Mouse (Mus musculus) neural tube, embryonic 13.5 days (tissue): ENCODE measurements around the gene Fam169b. TPM values are rescaled to one million over a fixed set of nuclear protein-coding genes. Genes with fewer than 3 reads are reported as not detected.

Experiments
- ATAC-seq: fragments of 200-750 bp; cut with Nextera tagmentation; 2 replicates; pipeline ENCODE4 v1.8.0; 2017; ENCODE audit warnings: low read depth, mild to moderate bottlenecking, moderate TSS enrichment, moderate library complexity
- H3K27ac ChIP-seq: fragments of 300-500 bp; sonication (generic); replicated peaks from 2 replicates; pipeline ENCODE4 v1.5.1; 2015; ENCODE audit warnings: moderate library complexity, mild to moderate bottlenecking, inconsistent platforms
- H3K27me3 ChIP-seq: fragments of 300-500 bp; sonication (generic); 2 replicates; pipeline ENCODE4 v1.6.1; 2015; ENCODE audit warnings: mild to moderate bottlenecking, inconsistent platforms
- H3K36me3 ChIP-seq: fragments of 300-500 bp; sonication (generic); 2 replicates; pipeline ENCODE4 v1.6.1; 2015; ENCODE audit warnings: mild to moderate bottlenecking, inconsistent platforms
- H3K4me1 ChIP-seq: fragments of 300-500 bp; sonication (generic); replicated peaks from 2 replicates; pipeline ENCODE4 v1.6.1; 2015; ENCODE audit warnings: inconsistent platforms
- H3K4me2 ChIP-seq: fragments of 300-500 bp; sonication (generic); 2 replicates; pipeline ENCODE4 v1.6.1; 2015; ENCODE audit warnings: inconsistent platforms, mild to moderate bottlenecking, moderate library complexity
- H3K4me3 ChIP-seq: fragments of 300-500 bp; sonication (generic); 2 replicates; pipeline ENCODE4 v1.5.1; 2015; ENCODE audit warnings: mild to moderate bottlenecking, inconsistent platforms
- H3K9ac ChIP-seq: fragments of 300-500 bp; sonication (generic); 2 replicates; pipeline ENCODE4 v1.6.1; 2015; ENCODE audit warnings: moderate library complexity, mild to moderate bottlenecking, inconsistent platforms
- H3K9me3 ChIP-seq: fragments of 300-500 bp; sonication (generic); 2 replicates; pipeline ENCODE4 v1.6.1; 2016; ENCODE audit warnings: inconsistent platforms
- WGBS: fragments of 180-500 bp; shearing (Covaris S2); methylation state at CpG from one replicate; pipeline ENCODE4 v1.1.7; 2015; 5-methylcytosine and 5-hydroxymethylcytosine counted together
- polyA plus RNA-seq: library from polyadenylated mRNA; unstranded; fragments of >200 nt; fragmentation: Nextera tagmentation; extraction: Ambion mirVana; gene quantifications from 2 replicates; pipeline ENCODE4 v1.2.1, GENCODE M21; 2015

The Fam169b gene
- polyA plus RNA-seq, 1 experiment from 2014 or later: 0.17 TPM

DNA sequence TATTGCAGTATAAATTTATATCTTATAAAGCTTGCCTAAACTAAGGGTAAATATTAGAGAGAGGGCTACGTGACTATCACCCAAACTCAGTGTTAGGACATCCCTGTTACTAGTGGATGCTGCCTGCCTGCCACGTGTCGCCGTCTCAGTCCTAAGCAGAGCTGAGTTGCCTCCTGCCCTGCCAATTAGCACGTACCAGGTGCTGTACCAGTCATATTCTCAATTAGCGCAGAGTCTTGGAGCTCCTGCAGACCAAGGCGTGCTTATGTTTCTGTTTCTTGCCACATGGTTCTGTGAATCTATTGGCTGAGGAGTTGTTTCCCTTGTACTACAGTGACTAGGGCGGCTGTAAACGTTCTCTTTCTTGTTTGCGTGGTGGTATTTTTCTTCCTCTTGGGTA, 72.3 kb downstream of the Fam169b start:
- Histone ChIP-seq H3K9me3 (no peaks in the 10 kb centered on the region), H3K36me3 (no peaks in the 10 kb centered on the region), H3K4me1 (no peaks in the 10 kb centered on the region), H3K4me3 (no peak overlapping the region), H3K4me2 (no peak overlapping the region), H3K27me3 (no peaks in the 10 kb centered on the region), H3K9ac (no peak overlapping the region), H3K27ac (no peak overlapping the region)
- ATAC-seq: no peak
- WGBS: 86% methylated on average over 10 of the region's 10 CpGs

- no peaks in the 10 kb centered on the region for H3K4me1 ChIP-seq
- 67% methylated on average over 11 of the region's 11 CpGs for WGBS
- H3K27me3 ChIP-seq: peaks cover 13% of the 10 kb centered on the region
- no peak overlapping the region for H3K9ac ChIP-seq
- H3K27ac ChIP-seq: no peak overlapping the region
- H3K4me3 ChIP-seq: no peak overlapping the region
- no peak overlapping the region for H3K4me2 ChIP-seq
- H3K9me3 ChIP-seq: no peaks in the 10 kb centered on the region
- H3K36me3 ChIP-seq: no peaks in the 10 kb centered on the region
- ATAC-seq: no peak
Observed at GRCm38 (mm10) chr7:68355325-68356076, 81.9 kb downstream of the Fam169b start.

DNA sequence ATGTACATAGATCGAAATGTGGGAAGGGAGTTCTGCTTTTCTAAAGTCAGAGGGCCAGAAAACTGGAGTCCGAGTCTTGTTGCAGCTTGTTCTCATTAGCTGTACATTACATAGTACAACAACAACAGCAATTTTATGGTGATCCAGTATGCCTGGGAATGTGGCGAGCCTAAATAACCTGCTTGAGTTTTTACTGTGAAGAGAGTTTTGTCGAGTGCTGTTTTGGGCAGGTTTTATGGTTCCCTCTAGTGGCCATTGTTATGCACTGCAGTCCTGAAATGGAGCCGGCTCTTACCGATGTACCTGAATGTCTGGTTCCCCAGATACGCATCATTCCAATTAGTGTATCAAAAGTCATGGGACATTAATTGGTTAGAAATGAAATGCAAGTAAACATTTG, 83.8 kb downstream of the Fam169b start:
- peaks cover 13% of the 10 kb centered on the region for H3K27me3 ChIP-seq
- H3K9ac ChIP-seq: no peak overlapping the region
- WGBS: 24% methylated on average over 7 of the region's 7 CpGs
- H3K36me3 ChIP-seq: no peaks in the 10 kb centered on the region
- no peak for ATAC-seq
- H3K4me1 ChIP-seq: no peaks in the 10 kb centered on the region
- H3K4me3 ChIP-seq: no peak overlapping the region
- no peak overlapping the region for H3K27ac ChIP-seq
- no peak overlapping the region for H3K4me2 ChIP-seq
- H3K9me3 ChIP-seq: no peaks in the 10 kb centered on the region

DNA sequence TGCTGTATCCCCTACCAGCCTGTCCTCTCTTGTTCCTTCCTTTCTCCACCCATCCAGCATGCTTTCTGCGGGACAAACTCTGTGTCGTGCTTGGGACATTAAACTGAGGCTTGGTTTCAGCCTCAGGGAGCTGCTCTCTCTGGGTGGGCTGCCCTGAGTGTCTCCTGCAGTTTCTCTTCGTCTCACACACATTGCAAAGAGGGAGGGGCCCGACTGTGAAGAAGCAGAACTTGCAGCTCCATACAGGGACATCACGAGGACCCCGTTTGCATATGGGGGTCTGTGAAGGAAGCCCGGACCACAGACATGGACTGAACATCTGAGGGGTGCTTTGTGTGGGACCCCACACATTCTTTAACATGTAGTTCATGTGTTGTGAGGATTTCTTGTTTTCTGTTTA, 89.0 kb downstream of the Fam169b start:
- ATAC-seq: no peak
- WGBS: 69% methylated on average over 7 of the region's 7 CpGs
- H3K27ac ChIP-seq: no peak overlapping the region
- peaks cover 22% of the 10 kb centered on the region for H3K27me3 ChIP-seq
- H3K9me3 ChIP-seq: no peaks in the 10 kb centered on the region; the same call in 1 of the 2 replicates
- no peak overlapping the region for H3K9ac ChIP-seq
- H3K4me1 ChIP-seq: peaks cover 3% of the 10 kb centered on the region; the same call in 1 of the 2 replicates
- H3K4me2 ChIP-seq: no peak overlapping the region
- no peaks in the 10 kb centered on the region for H3K36me3 ChIP-seq
- no peak overlapping the region for H3K4me3 ChIP-seq

- H3K4me3 ChIP-seq: no peak overlapping the region
- no peaks in the 10 kb centered on the region; the same call in 1 of the 2 replicates for H3K9me3 ChIP-seq
- no peak overlapping the region for H3K4me2 ChIP-seq
- H3K27ac ChIP-seq: no peak overlapping the region
- peaks cover 30% of the 10 kb centered on the region for H3K27me3 ChIP-seq
- peaks cover 3% of the 10 kb centered on the region; the same call in 1 of the 2 replicates for H3K4me1 ChIP-seq
- H3K36me3 ChIP-seq: no peaks in the 10 kb centered on the region
- H3K9ac ChIP-seq: no peak overlapping the region
- WGBS: 89% methylated on average over 9 of the region's 9 CpGs
- no peak for ATAC-seq
Observed at GRCm38 (mm10) chr7:68365711-68366110, 92.1 kb downstream of the Fam169b start.

- no peak for ATAC-seq
- whole genome bisulfite sequencing: 88% methylated on average over 12 of the region's 12 CpGs
- H3K9ac ChIP-seq: no peak overlapping the region
Observed at GRCm38 (mm10) chr7:68368948-68369347, 95.3 kb downstream of the Fam169b start.

GRCm38 (mm10) chr7:68369694-68370093, 96.1 kb downstream of the Fam169b start:
- ATAC-seq: 0 out of 2 replicates have a peak, but pooled peaks have one; percentile 49
- no peaks in the 10 kb centered on the region for H3K9me3 ChIP-seq
- H3K36me3 ChIP-seq: no peaks in the 10 kb centered on the region
- no peak overlapping the region for H3K9ac ChIP-seq
- 0% methylated on average over 12 of the region's 13 CpGs for WGBS
- H3K27ac ChIP-seq: no peak overlapping the region
- peaks cover 8% of the 10 kb centered on the region; the same call in 1 of the 2 replicates for H3K4me1 ChIP-seq
- H3K27me3 ChIP-seq: peaks cover 61% of the 10 kb centered on the region
- peak overlapping the region; percentile 25 for H3K4me3 ChIP-seq
- H3K4me2 ChIP-seq: peak overlapping the region; percentile 45

More at GRCm38 (mm10) chr7:68368948-68369347, 95.3 kb downstream of the Fam169b start:
- Histone ChIP-seq H3K36me3 (no peaks in the 10 kb centered on the region), H3K4me3 (no peak overlapping the region), H3K4me1 (peaks cover 3% of the 10 kb centered on the region; the same call in 1 of the 2 replicates), H3K4me2 (no peak overlapping the region), H3K27ac (no peak overlapping the region), H3K27me3 (peaks cover 62% of the 10 kb centered on the region), H3K9me3 (no peaks in the 10 kb centered on the region)

DNA sequence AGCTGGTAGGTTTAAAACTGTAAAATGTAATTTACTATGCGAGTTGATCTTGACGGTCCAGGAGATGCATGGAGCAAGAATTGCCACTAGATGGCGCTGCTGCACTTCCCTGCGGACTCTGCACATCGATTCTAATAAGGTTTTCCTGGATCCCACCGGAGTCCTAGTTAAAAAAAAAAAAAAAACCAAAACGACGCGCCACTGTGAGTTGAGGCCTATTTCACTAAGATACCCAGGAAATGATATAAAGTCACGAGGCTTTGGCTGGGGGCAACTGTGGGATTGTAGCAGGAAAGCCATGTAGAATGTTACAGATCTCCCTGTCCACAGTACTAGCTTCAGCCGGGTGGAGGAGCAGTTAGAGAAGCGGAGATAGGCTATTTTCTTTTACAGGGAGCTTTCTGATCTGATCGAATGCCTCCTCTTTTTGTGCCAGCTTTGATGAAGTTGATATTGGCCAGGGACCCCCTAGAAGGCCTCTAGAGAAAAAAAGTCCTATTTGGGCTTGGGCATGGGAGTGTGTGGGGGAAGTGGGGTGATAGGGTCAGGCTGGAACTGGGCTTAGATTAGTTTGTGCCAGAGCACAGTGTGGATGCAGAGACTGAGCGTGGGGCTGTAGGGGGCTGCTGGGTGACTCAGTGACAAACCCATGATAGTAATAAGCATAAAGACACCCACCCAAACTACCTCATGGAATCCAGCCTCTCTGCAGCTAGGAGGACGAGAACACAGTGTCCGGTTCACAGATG, 100.6 kb downstream of the Fam169b start:
- H3K4me2 ChIP-seq: peak overlapping the region; percentile 53
- H3K9ac ChIP-seq: peak overlapping the region; percentile 43; the same call in 1 of the 2 replicates
- peaks cover 39% of the 10 kb centered on the region for H3K27me3 ChIP-seq
- no peak overlapping the region for H3K27ac ChIP-seq
- peaks cover 5% of the 10 kb centered on the region; the same call in 1 of the 2 replicates for H3K4me1 ChIP-seq
- no peaks in the 10 kb centered on the region for H3K9me3 ChIP-seq
- WGBS: 19% methylated on average over 16 of the region's 16 CpGs
- H3K4me3 ChIP-seq: peak overlapping the region; percentile 19
- 0 out of 2 replicates have a peak, but pooled peaks have one; percentile 66 for ATAC-seq
- no peaks in the 10 kb centered on the region for H3K36me3 ChIP-seq

- Histone ChIP-seq H3K4me1 (peaks cover 6% of the 10 kb centered on the region; the same call in 1 of the 2 replicates), H3K27ac (no peak overlapping the region), H3K36me3 (no peaks in the 10 kb centered on the region), H3K27me3 (no peaks in the 10 kb centered on the region), H3K9ac (no peak overlapping the region), H3K4me2 (no peak overlapping the region), H3K9me3 (no peaks in the 10 kb centered on the region), H3K4me3 (no peak overlapping the region)
- whole genome bisulfite sequencing: 22% methylated on average over 9 of the region's 9 CpGs
- no peak for ATAC-seq
Observed at GRCm38 (mm10) chr7:68382187-68382586, 108.5 kb downstream of the Fam169b start.

- ATAC-seq: no peak
- Histone ChIP-seq H3K36me3 (no peaks in the 10 kb centered on the region), H3K27me3 (no peaks in the 10 kb centered on the region; the same call in 1 of the 2 replicates), H3K4me1 (peaks cover 6% of the 10 kb centered on the region; the same call in 1 of the 2 replicates), H3K9me3 (no peaks in the 10 kb centered on the region), H3K4me3 (no peak overlapping the region), H3K27ac (no peak overlapping the region), H3K4me2 (no peak overlapping the region), H3K9ac (no peak overlapping the region)
- 85% methylated on average over 3 of the region's 3 CpGs for WGBS
Observed at GRCm38 (mm10) chr7:68386767-68387166, 113.1 kb downstream of the Fam169b start.

DNA sequence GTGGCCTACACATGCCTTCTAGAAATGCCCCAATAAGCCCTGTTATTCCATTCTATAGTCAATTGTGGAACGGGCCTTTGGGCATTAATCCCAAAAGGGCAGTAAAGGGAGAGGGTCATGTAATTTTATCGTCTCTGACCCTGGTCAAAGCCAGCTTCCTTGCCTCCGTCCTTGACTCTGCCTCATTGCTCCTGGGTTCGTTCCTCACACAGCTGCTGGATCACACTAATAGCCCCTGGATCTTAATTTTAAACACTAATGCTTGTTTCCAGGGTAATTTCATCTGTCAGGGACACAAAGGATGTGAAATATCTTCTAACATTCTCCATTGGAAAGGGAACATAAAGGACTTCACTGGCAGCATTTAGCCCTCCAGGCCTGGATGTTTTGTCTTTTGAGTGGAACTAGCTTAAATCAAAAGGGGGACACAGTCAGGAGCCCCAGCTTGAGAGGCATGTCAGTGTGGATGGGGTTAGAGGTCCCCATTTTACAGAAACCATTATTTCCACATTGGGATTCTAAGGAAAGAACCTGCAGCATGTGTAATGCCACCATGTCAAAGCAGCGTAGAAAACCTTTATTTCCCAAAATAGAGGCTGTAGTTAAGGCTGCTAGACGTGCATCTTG, 122.2 kb downstream of the Fam169b start:
- no peak; the same call in 1 of the 2 replicates for ATAC-seq

DNA sequence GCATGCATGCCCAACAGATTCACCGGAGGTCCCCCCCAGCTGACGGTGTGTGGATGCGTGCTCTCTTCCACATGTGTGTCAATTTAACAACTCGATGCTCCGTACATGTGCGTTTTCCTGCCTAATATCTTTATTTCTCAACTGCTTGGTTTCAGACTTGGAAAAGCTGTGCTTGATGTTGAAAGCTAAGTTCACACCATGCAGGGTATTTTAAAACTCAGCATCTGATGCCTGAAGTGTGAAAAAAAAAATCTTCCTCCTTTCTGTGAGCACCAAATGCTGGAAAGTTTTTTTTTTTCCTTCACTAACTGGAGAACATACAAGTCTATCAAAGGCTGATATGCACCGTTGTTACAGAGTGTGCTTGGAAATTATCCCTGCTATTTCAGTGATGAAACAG, 126.9 kb downstream of the Fam169b start:
- Histone ChIP-seq H3K9me3 (no peaks in the 10 kb centered on the region), H3K4me2 (no peak overlapping the region), H3K9ac (no peak overlapping the region), H3K36me3 (no peaks in the 10 kb centered on the region), H3K4me1 (peaks cover 7% of the 10 kb centered on the region), H3K4me3 (no peak overlapping the region), H3K27ac (no peak overlapping the region), H3K27me3 (peaks cover 22% of the 10 kb centered on the region)
- WGBS: 92% methylated on average over 7 of the region's 7 CpGs
- no peak for ATAC-seq

More for the DNA sequence above, 122.2 kb downstream of the Fam169b start:
- H3K9me3 ChIP-seq: no peaks in the 10 kb centered on the region
- H3K27ac ChIP-seq: no peak overlapping the region
- no peak overlapping the region for H3K9ac ChIP-seq
- no peak overlapping the region for H3K4me3 ChIP-seq
- H3K4me1 ChIP-seq: peaks cover 10% of the 10 kb centered on the region
- 16% methylated on average over 6 of the region's 6 CpGs for WGBS
- H3K36me3 ChIP-seq: no peaks in the 10 kb centered on the region
- H3K27me3 ChIP-seq: peaks cover 14% of the 10 kb centered on the region; the same call in 1 of the 2 replicates
- H3K4me2 ChIP-seq: no peak overlapping the region
